Mouse (Mus musculus): ENCODE results near the gene Tlx2. TPM values are rescaled to one million over a fixed set of nuclear protein-coding genes. Genes with fewer than 3 reads are reported as not detected.

Gene Tlx2
- polyA plus RNA-seq, 1 experiment: 0.36 TPM

GRCm38 (mm10) chr6:83020836-83021593 is 49.1 kb downstream of the Tlx2 start:
- DNase-seq: no peak
- Histone ChIP-seq H3K4me1 (ENCODE audit: control insufficient read depth, insufficient read depth, low read length) (no peaks in the 10 kb centered on the region), H3K36me3 (ENCODE audit: control insufficient read depth, insufficient read depth, low read length) (no peaks in the 10 kb centered on the region), H3K4me3 (ENCODE audit: insufficient read depth, low read depth, low read length) (no peak overlapping the region), H3K27me3 (replicated peaks; ENCODE audit: control insufficient read depth, insufficient read depth, low read length) (no peaks in the 10 kb centered on the region), H3K27ac (ENCODE audit: insufficient read depth, low read depth, low read length) (no peak overlapping the region)
- no peak for TF ChIP-seq POLR2A (IDR thresholded peaks at IDR 0.05; ENCODE audit: low read depth, low read length)
- TF ChIP-seq CTCF (conservative IDR thresholded peaks at IDR 0.05; ENCODE audit: insufficient read depth, insufficient read length, low read depth, low read length): no peak
- WGBS: 53% methylated on average over 4 of the region's 4 CpGs

GRCm38 (mm10) chr6:83020121-83020520 is 50.0 kb downstream of the Tlx2 start:
- no peak overlapping the region for H3K4me3 ChIP-seq (ENCODE audit: insufficient read depth, low read depth, low read length)
- H3K27ac ChIP-seq (ENCODE audit: insufficient read depth, low read depth, low read length): no peak overlapping the region
- no peaks in the 10 kb centered on the region for H3K36me3 ChIP-seq (ENCODE audit: control insufficient read depth, insufficient read depth, low read length)
- no peaks in the 10 kb centered on the region for H3K4me1 ChIP-seq (ENCODE audit: control insufficient read depth, insufficient read depth, low read length)
- no peaks in the 10 kb centered on the region for H3K27me3 ChIP-seq (replicated peaks; ENCODE audit: control insufficient read depth, insufficient read depth, low read length)
- TF ChIP-seq POLR2A (IDR thresholded peaks at IDR 0.05; ENCODE audit: low read depth, low read length): no peak
- no peak for TF ChIP-seq CTCF (conservative IDR thresholded peaks at IDR 0.05; ENCODE audit: insufficient read depth, insufficient read length, low read depth, low read length)
- WGBS: 89% methylated on average over 6 of the region's 6 CpGs
- DNase-seq: no peak

GRCm38 (mm10) chr6:83019044-83019443 is 51.0 kb downstream of the Tlx2 start:
- H3K27me3 ChIP-seq (replicated peaks; ENCODE audit: control insufficient read depth, insufficient read depth, low read length): no peaks in the 10 kb centered on the region
- 84% methylated on average over 3 of the region's 3 CpGs for WGBS
- no peak for DNase-seq
- no peaks in the 10 kb centered on the region for H3K4me1 ChIP-seq (ENCODE audit: control insufficient read depth, insufficient read depth, low read length)
- H3K27ac ChIP-seq (ENCODE audit: insufficient read depth, low read depth, low read length): no peak overlapping the region
- TF ChIP-seq CTCF (conservative IDR thresholded peaks at IDR 0.05; ENCODE audit: insufficient read depth, insufficient read length, low read depth, low read length): no peak
- TF ChIP-seq POLR2A (IDR thresholded peaks at IDR 0.05; ENCODE audit: low read depth, low read length): no peak
- H3K36me3 ChIP-seq (ENCODE audit: control insufficient read depth, insufficient read depth, low read length): no peaks in the 10 kb centered on the region
- H3K4me3 ChIP-seq (ENCODE audit: insufficient read depth, low read depth, low read length): no peak overlapping the region

Other genes with a start within 250 kb of the Tlx2 start
- 0.12 and 0.28 TPM in 2 replicates for gene Sema4f, start 130.5 kb downstream of the Tlx2 start, polyA plus RNA-seq (2012; rRNA removed)
- 0.16 and 0.22 TPM in 2 replicates for gene M1ap, start 123.4 kb downstream of the Tlx2 start, polyA plus RNA-seq (2012; rRNA removed)
- 4.3 and 4.5 TPM in 2 replicates for gene Dok1, start 36.8 kb downstream of the Tlx2 start, polyA plus RNA-seq (2012; rRNA removed)
- gene Loxl3, start 36.1 kb downstream of the Tlx2 start, polyA plus RNA-seq (2012; rRNA removed): 3.1 and 3.6 TPM in 2 replicates
- 442 and 596 TPM in 2 replicates for gene Aup1, start 15.8 kb downstream of the Tlx2 start, polyA plus RNA-seq (2012; rRNA removed)
- 39.6 and 40.2 TPM in 2 replicates for gene Htra2, start 15.0 kb downstream of the Tlx2 start, polyA plus RNA-seq (2012; rRNA removed)
- 8.8 and 11.0 TPM in 2 replicates for gene Dqx1, start 12.4 kb downstream of the Tlx2 start, polyA plus RNA-seq (2012; rRNA removed)
- 18.6 and 20.5 TPM in 2 replicates for gene Pcgf1, start 7.6 kb upstream of the Tlx2 start, polyA plus RNA-seq (2012; rRNA removed)
- 1.4 and 2.5 TPM in 2 replicates for gene Lbx2, start 16.1 kb upstream of the Tlx2 start, polyA plus RNA-seq (2012; rRNA removed)
- gene Ccdc142, start 31.3 kb upstream of the Tlx2 start, polyA plus RNA-seq (2012; rRNA removed): 3.0 and 5.9 TPM in 2 replicates
- gene Gm42688, start 31.3 kb upstream of the Tlx2 start, polyA plus RNA-seq (2012; rRNA removed): 4.3 and 4.4 TPM in 2 replicates
- 91.1 and 91.7 TPM in 2 replicates for gene Mrpl53, start 38.7 kb upstream of the Tlx2 start, polyA plus RNA-seq (2012; rRNA removed)
- gene Mogs, start 45.2 kb upstream of the Tlx2 start, polyA plus RNA-seq (2012; rRNA removed): 35.5 and 42.3 TPM in 2 replicates
- gene Wbp1, start 51.3 kb upstream of the Tlx2 start, polyA plus RNA-seq (2012; rRNA removed): 203 and 259 TPM in 2 replicates
- 19.0 and 29.8 TPM in 2 replicates for gene Ino80b, start 55.1 kb upstream of the Tlx2 start, polyA plus RNA-seq (2012; rRNA removed)
- 73.6 and 96.1 TPM in 2 replicates for gene Rtkn, start 65.2 kb upstream of the Tlx2 start, polyA plus RNA-seq (2012; rRNA removed)
- gene Wdr54, start 86.1 kb upstream of the Tlx2 start, polyA plus RNA-seq (2012; rRNA removed): 4.4 and 4.7 TPM in 2 replicates
- 1.4 and 1.6 TPM in 2 replicates for gene 1700003E16Rik, start 86.1 kb upstream of the Tlx2 start, polyA plus RNA-seq (2012; rRNA removed)
- gene Dctn1, start 95.6 kb upstream of the Tlx2 start, polyA plus RNA-seq (2012; rRNA removed): 93.1 and 117 TPM in 2 replicates
- gene Slc4a5, start 149.5 kb upstream of the Tlx2 start, polyA plus RNA-seq (2012; rRNA removed): 3.3 TPM in 2 replicates